Mouse (Mus musculus): ENCODE data around the gene Fam83f. TPM values are rescaled to one million over a fixed set of nuclear protein-coding genes. Genes with fewer than 3 reads are reported as not detected.

The Fam83f gene
- polyA plus RNA-seq, 1 experiment from 2014 or later = 1.8 TPM

DNA sequence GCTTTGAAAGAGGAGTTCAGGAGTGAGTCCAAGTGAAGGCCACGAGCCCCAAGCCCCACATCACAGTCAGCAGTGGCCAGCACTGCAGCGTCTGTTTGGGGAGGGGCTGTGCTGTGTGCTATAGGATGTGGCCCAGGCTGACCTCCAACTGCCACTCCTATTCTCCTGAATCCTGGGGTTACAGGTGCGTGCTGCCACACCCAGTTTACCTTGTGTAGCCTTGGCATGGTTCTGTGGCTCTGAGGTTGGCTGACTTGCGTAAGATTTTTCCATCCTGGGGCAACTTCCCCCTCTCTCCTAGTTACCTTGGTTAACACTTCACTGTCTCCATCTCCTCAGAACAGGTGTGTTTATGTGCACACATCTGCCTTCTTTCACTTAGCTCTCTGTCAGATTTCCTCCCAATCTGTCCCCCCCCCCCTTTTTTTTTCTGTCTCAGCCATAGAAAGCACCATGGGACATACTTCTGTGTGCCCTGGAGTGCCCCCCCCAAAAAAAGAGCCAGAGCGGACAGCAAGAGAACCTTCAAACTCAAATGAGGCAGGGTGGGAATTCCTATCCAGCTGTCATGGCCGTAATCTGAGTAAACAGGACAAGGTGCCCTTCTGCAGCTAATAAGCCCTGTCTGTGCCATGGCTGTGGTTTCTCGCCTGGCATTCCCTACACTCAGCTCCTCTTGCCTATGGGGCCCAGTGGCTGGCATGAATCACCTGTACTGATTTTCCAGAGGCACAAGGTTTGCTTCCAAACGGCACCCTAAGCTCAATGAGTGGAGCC is 30.0 kb downstream of the Fam83f start:
- ATAC-seq = no peak

DNA sequence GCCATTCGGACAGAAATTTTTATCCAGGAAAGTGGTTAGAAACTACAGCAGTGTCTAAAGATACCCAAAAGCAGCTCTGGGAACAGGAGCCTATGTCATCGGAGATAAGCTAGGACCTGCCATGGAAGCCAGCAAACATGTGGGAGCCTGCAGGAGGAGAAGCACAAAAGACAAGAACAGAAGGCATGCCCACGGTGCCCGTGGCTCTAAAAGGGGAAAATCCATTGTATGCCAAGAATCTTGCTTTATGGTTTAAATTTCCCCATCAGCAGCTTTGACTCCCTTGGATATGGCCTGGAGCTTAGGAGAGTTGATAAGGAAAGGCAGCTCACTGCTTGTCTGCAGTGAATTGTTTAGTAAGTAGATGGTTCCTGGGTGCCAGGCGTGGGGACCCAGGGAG is 31.3 kb downstream of the Fam83f start:
- Histone ChIP-seq H3K27ac (ENCODE audit: low read depth) (no peak overlapping the region), H3K36me3 (replicated peaks; ENCODE audit: insufficient read depth, low read length) (no peaks in the 10 kb centered on the region), H3K4me1 (ENCODE audit: insufficient read depth) (peaks cover 17% of the 10 kb centered on the region), H3K9me3 (ENCODE audit: low read length) (no peaks in the 10 kb centered on the region), H3K4me3 (ENCODE audit: low read depth, low read length) (no peak overlapping the region), H3K27me3 (ENCODE audit: insufficient read depth, low read length) (no peaks in the 10 kb centered on the region), H3K4me2 (ENCODE audit: low read depth, low read length) (no peak overlapping the region), H3K9ac (replicated peaks) (no peak overlapping the region)
- DNase-seq (no peak), ATAC-seq (no peak)
- WGBS (ENCODE audit: insufficient replicate concordance) = 72% methylated on average over 5 of the region's 5 CpGs
- TF ChIP-seq CTCF (IDR thresholded peaks at IDR 0.05; ENCODE audit: low read depth) = no peak

More for the DNA sequence above, 30.0 kb downstream of the Fam83f start:
- no peaks in the 10 kb centered on the region for H3K27me3 ChIP-seq (ENCODE audit: insufficient read depth, low read length)
- no peak for DNase-seq
- no peaks in the 10 kb centered on the region for H3K36me3 ChIP-seq (replicated peaks; ENCODE audit: insufficient read depth, low read length)
- no peak overlapping the region for H3K27ac ChIP-seq (ENCODE audit: low read depth)
- H3K9ac ChIP-seq (replicated peaks) = no peak overlapping the region
- no peak overlapping the region for H3K4me2 ChIP-seq (ENCODE audit: low read depth, low read length)
- 64% methylated on average over 8 of the region's 8 CpGs for WGBS (ENCODE audit: insufficient replicate concordance)
- H3K9me3 ChIP-seq (ENCODE audit: low read length) = no peaks in the 10 kb centered on the region
- H3K4me1 ChIP-seq (ENCODE audit: insufficient read depth) = peaks cover 6% of the 10 kb centered on the region
- no peak for TF ChIP-seq EP300 (IDR thresholded peaks at IDR 0.05; ENCODE audit: low read depth)
- no peak for TF ChIP-seq CTCF (IDR thresholded peaks at IDR 0.05; ENCODE audit: low read depth)
- H3K4me3 ChIP-seq (ENCODE audit: low read depth, low read length) = no peak overlapping the region

GRCm38 (mm10) chr15:80703495-80703894 is 31.8 kb downstream of the Fam83f start:
- H3K27ac ChIP-seq (ENCODE audit: low read depth) = no peak overlapping the region
- no peaks in the 10 kb centered on the region for H3K27me3 ChIP-seq (ENCODE audit: insufficient read depth, low read length)
- no peaks in the 10 kb centered on the region for H3K9me3 ChIP-seq (ENCODE audit: low read length)
- ATAC-seq = no peak
- no peak for DNase-seq
- no peak overlapping the region for H3K4me3 ChIP-seq (ENCODE audit: low read depth, low read length)
- H3K36me3 ChIP-seq (replicated peaks; ENCODE audit: insufficient read depth, low read length) = no peaks in the 10 kb centered on the region
- no peak overlapping the region for H3K9ac ChIP-seq (replicated peaks)
- H3K4me2 ChIP-seq (ENCODE audit: low read depth, low read length) = no peak overlapping the region
- peaks cover 17% of the 10 kb centered on the region for H3K4me1 ChIP-seq (ENCODE audit: insufficient read depth)
- no peak for TF ChIP-seq EP300 (IDR thresholded peaks at IDR 0.05; ENCODE audit: low read depth)
- no peak for TF ChIP-seq CTCF (IDR thresholded peaks at IDR 0.05; ENCODE audit: low read depth)
- 79% methylated on average over 2 of the region's 2 CpGs for WGBS (ENCODE audit: insufficient replicate concordance)

DNA sequence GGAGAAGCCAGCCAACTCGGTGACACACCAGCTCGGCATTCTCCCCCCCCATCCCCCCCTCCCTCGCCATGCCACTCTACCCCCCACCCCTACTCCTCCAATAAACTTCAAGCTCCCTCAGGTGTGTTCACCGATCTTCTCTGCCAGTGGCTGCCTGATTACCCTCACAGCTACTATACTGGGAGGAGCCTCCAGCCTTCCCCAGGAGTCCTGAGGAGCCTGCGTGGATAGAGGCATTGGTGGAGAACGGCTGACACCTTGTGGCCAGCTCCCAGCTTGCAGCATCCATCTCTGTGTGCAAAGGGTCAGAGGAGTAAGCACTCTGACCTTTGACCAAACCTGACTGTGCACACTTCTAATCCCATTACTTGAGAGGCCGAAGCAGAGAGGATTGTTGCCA is 32.6 kb downstream of the Fam83f start:
- peaks cover 18% of the 10 kb centered on the region for H3K4me1 ChIP-seq (ENCODE audit: insufficient read depth)
- TF ChIP-seq CTCF (IDR thresholded peaks at IDR 0.05; ENCODE audit: low read depth) = peak; percentile 97
- TF ChIP-seq EP300 (IDR thresholded peaks at IDR 0.05; ENCODE audit: low read depth) = no peak
- no peaks in the 10 kb centered on the region for H3K36me3 ChIP-seq (replicated peaks; ENCODE audit: insufficient read depth, low read length)
- H3K4me2 ChIP-seq (ENCODE audit: low read depth, low read length) = no peak overlapping the region
- H3K27me3 ChIP-seq (ENCODE audit: insufficient read depth, low read length) = no peaks in the 10 kb centered on the region
- ATAC-seq (peak; percentile 88), DNase-seq (peak; percentile 88)
- 6% methylated on average over 7 of the region's 7 CpGs for WGBS (ENCODE audit: insufficient replicate concordance)
- no peak overlapping the region for H3K4me3 ChIP-seq (ENCODE audit: low read depth, low read length)
- no peak overlapping the region for H3K9ac ChIP-seq (replicated peaks)
- H3K27ac ChIP-seq (ENCODE audit: low read depth) = no peak overlapping the region
- H3K9me3 ChIP-seq (ENCODE audit: low read length) = no peaks in the 10 kb centered on the region

DNA sequence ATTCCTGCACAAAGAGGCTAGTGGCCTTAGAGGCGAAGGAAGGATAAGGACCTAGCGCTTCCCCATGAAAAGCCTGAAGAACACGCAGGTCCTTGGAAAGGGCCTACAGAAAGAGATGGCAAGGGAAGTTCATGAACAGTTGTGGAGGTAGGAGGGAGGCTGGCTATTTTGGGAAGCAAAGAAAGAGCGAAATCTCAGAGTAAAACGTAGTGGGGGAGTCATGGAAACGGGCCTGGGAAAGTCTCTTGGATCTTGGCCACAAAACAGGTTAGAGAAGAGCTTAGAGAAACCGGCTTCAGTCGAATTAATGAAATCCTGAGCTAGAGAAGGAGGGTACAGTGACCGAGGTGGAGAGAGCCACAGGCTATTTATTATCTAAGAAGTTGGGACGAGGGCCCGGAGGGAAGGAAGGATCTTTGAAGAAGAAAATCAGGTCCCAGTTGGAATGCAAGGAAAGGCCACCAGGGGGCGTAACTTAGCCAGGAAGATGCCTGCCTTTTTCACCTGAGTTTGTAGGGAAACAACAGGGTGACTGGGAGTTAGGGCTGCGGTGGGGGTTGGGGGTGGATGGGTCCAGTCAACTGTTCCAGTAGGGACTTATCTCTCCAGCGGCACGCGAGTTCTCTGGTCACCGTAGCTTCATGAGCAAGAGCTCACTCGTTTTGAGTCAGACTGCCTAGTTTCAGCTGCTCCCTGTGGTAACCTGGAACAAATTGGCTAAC is 34.3 kb downstream of the Fam83f start:
- peaks cover 25% of the 10 kb centered on the region for H3K4me1 ChIP-seq (ENCODE audit: insufficient read depth)
- H3K27me3 ChIP-seq (ENCODE audit: insufficient read depth, low read length) = no peaks in the 10 kb centered on the region

GRCm38 (mm10) chr15:80706596-80706995 is 34.9 kb downstream of the Fam83f start:
- Histone ChIP-seq H3K27me3 (ENCODE audit: insufficient read depth, low read length) (no peaks in the 10 kb centered on the region), H3K9me3 (ENCODE audit: low read length) (no peaks in the 10 kb centered on the region), H3K27ac (ENCODE audit: low read depth) (peak overlapping the region; percentile 72), H3K9ac (replicated peaks) (peak overlapping the region; percentile 38; the same call in 1 of the 2 replicates), H3K36me3 (replicated peaks; ENCODE audit: insufficient read depth, low read length) (no peaks in the 10 kb centered on the region), H3K4me2 (ENCODE audit: low read depth, low read length) (peak overlapping the region; percentile 89), H3K4me1 (ENCODE audit: insufficient read depth) (peaks cover 25% of the 10 kb centered on the region), H3K4me3 (ENCODE audit: low read depth, low read length) (peak overlapping the region; percentile 49)
- WGBS (ENCODE audit: insufficient replicate concordance) = 16% methylated on average over 11 of the region's 11 CpGs
- TF ChIP-seq EP300 (IDR thresholded peaks at IDR 0.05; ENCODE audit: low read depth) (no peak), CTCF (IDR thresholded peaks at IDR 0.05; ENCODE audit: low read depth) (no peak)
- DNase-seq = peak; percentile 51
- ATAC-seq = no peak

More for the DNA sequence above, 34.3 kb downstream of the Fam83f start:
- 27% methylated on average over 18 of the region's 18 CpGs for WGBS (ENCODE audit: insufficient replicate concordance)
- ATAC-seq = no peak
- peak overlapping the region; percentile 38; the same call in 1 of the 2 replicates for H3K9ac ChIP-seq (replicated peaks)
- H3K4me2 ChIP-seq (ENCODE audit: low read depth, low read length) = peak overlapping the region; percentile 89
- peak overlapping the region; percentile 49 for H3K4me3 ChIP-seq (ENCODE audit: low read depth, low read length)
- H3K36me3 ChIP-seq (replicated peaks; ENCODE audit: insufficient read depth, low read length) = no peaks in the 10 kb centered on the region
- H3K27ac ChIP-seq (ENCODE audit: low read depth) = peak overlapping the region; percentile 72
- TF ChIP-seq CTCF (IDR thresholded peaks at IDR 0.05; ENCODE audit: low read depth) (peak; percentile 96), EP300 (IDR thresholded peaks at IDR 0.05; ENCODE audit: low read depth) (no peak)
- no peaks in the 10 kb centered on the region for H3K9me3 ChIP-seq (ENCODE audit: low read length)
- peak; percentile 89 for DNase-seq
